Mouse (Mus musculus): ENCODE results near the gene Slc6a9. TPM values are rescaled to one million over a fixed set of nuclear protein-coding genes. Genes with fewer than 3 reads are reported as not detected.

Gene Slc6a9
- polyA plus RNA-seq, 2 experiments = 31.5 to 56.3 TPM

GRCm38 (mm10) chr4:117858794-117859193, 24.5 kb downstream of the Slc6a9 start:
- Histone ChIP-seq H3K9ac (replicated peaks) (no peak overlapping the region), H3K4me3 (ENCODE audit: insufficient read depth in 1 of 2, low read depth in 2 of 2, low read length in 2 of 2) (no peak overlapping the region), H3K36me3 (replicated peaks; ENCODE audit: control insufficient read depth, insufficient read depth, low read depth) (peaks cover 100% of the 10 kb centered on the region), H3K27me3 (ENCODE audit: control insufficient read depth, insufficient read depth, low read length) (no peaks in the 10 kb centered on the region), H3K4me2 (ENCODE audit: low read depth) (no peak overlapping the region), H3K9me3 (ENCODE audit: control insufficient read depth, low read length) (no peaks in the 10 kb centered on the region), H3K4me1 (replicated peaks; ENCODE audit: control insufficient read depth in 2 of 2, insufficient read depth in 2 of 2, low read length in 1 of 2) (no peaks in the 10 kb centered on the region), H3K27ac (no peak overlapping the region)
- ATAC-seq (ENCODE audit: insufficient read depth) = peak; percentile 56
- TF ChIP-seq CTCF (IDR thresholded peaks at IDR 0.05; ENCODE audit: low read depth) (peak; percentile 89), EP300 (IDR thresholded peaks at IDR 0.05; ENCODE audit: low read depth) (no peak)
- no peak for DNase-seq (ENCODE audit: low read depth in 3 of 3, low spot score in 3 of 3)
- WGBS (ENCODE audit: insufficient replicate concordance) = 78% methylated on average over 3 of the region's 3 CpGs

DNA sequence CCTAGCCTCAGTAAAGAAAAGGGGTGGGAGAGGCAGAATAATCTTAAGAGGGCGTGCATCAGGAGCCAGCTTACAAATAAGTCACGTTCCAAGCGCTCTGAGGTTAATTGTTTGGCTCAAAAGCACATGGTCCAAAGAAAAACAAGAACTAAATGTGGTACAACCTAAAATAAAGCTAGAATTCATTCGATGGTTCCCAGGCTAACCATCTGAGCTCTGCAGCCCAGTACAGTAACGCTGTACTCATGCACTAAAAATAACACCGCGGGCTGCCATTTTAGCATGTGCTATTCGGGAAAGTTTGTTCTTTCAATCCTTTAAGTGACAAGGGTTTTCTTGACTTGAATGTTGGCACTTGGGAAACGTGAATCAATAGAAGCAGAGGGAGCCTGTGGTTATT, 26.3 kb downstream of the Slc6a9 start:
- no peaks in the 10 kb centered on the region for H3K9me3 ChIP-seq (ENCODE audit: control insufficient read depth, low read length)
- ATAC-seq (ENCODE audit: insufficient read depth) = no peak
- no peak overlapping the region for H3K4me3 ChIP-seq (ENCODE audit: insufficient read depth in 1 of 2, low read depth in 2 of 2, low read length in 2 of 2)
- H3K36me3 ChIP-seq (replicated peaks; ENCODE audit: control insufficient read depth, insufficient read depth, low read depth) = peaks cover 100% of the 10 kb centered on the region
- no peaks in the 10 kb centered on the region for H3K4me1 ChIP-seq (replicated peaks; ENCODE audit: control insufficient read depth in 2 of 2, insufficient read depth in 2 of 2, low read length in 1 of 2)
- TF ChIP-seq EP300 (IDR thresholded peaks at IDR 0.05; ENCODE audit: low read depth) = no peak
- no peaks in the 10 kb centered on the region for H3K27me3 ChIP-seq (ENCODE audit: control insufficient read depth, insufficient read depth, low read length)
- H3K9ac ChIP-seq (replicated peaks) = no peak overlapping the region
- H3K4me2 ChIP-seq (ENCODE audit: low read depth) = no peak overlapping the region
- 85% methylated on average over 9 of the region's 9 CpGs for WGBS (ENCODE audit: insufficient replicate concordance)
- no peak overlapping the region for H3K27ac ChIP-seq
- DNase-seq (ENCODE audit: low read depth in 3 of 3, low spot score in 3 of 3) = no peak

- no peak overlapping the region for H3K4me3 ChIP-seq (ENCODE audit: insufficient read depth in 1 of 2, low read depth in 2 of 2, low read length in 2 of 2)
- no peak for DNase-seq (ENCODE audit: low read depth in 3 of 3, low spot score in 3 of 3)
- WGBS (ENCODE audit: insufficient replicate concordance) = 60% methylated on average over 4 of the region's 4 CpGs
- H3K9me3 ChIP-seq (ENCODE audit: control insufficient read depth, low read length) = no peaks in the 10 kb centered on the region
- H3K27me3 ChIP-seq (ENCODE audit: control insufficient read depth, insufficient read depth, low read length) = no peaks in the 10 kb centered on the region
- peaks cover 100% of the 10 kb centered on the region for H3K36me3 ChIP-seq (replicated peaks; ENCODE audit: control insufficient read depth, insufficient read depth, low read depth)
- peaks cover 0 to 3% of the 10 kb centered on the region in 2 experiments; a peak in 1 of 4 replicates for H3K4me1 ChIP-seq (replicated peaks; ENCODE audit: control insufficient read depth in 2 of 2, insufficient read depth in 2 of 2, low read length in 1 of 2)
- no peak overlapping the region for H3K4me2 ChIP-seq (ENCODE audit: low read depth)
- H3K27ac ChIP-seq = no peak overlapping the region
- TF ChIP-seq CTCF (IDR thresholded peaks at IDR 0.05; ENCODE audit: low read depth) = no peak
- TF ChIP-seq EP300 (IDR thresholded peaks at IDR 0.05; ENCODE audit: low read depth) = no peak
- no peak overlapping the region for H3K9ac ChIP-seq (replicated peaks)
- 0 out of 2 replicates have a peak, but pooled peaks have one; percentile 17 for ATAC-seq (ENCODE audit: insufficient read depth)
Observed at GRCm38 (mm10) chr4:117862823-117863222, 28.5 kb downstream of the Slc6a9 start.

DNA sequence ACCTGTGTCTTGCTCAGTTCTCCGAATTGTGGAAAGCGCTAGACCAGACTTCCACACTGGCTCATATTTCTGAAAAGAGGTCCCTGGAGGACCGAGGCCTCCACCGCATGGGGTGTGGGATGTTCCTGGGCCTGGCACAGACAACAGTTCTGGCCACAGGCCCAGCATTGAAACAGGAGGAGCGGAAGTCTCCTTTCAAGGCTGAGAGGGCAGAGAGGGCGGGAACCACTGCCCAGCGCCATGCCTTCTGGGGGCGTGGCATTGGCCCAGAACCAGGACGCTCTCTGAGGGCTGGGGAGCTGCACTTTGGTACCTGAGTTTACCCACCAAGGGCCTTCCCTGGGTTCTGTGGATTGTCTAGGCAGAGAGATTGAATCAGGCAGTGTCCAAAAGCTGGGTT, 31.8 kb downstream of the Slc6a9 start:
- no peak for DNase-seq (ENCODE audit: low read depth in 3 of 3, low spot score in 3 of 3)
- H3K9me3 ChIP-seq (ENCODE audit: control insufficient read depth, low read length) = no peaks in the 10 kb centered on the region
- WGBS (ENCODE audit: insufficient replicate concordance) = 83% methylated on average over 9 of the region's 9 CpGs
- H3K27me3 ChIP-seq (ENCODE audit: control insufficient read depth, insufficient read depth, low read length) = no peaks in the 10 kb centered on the region
- no peak overlapping the region for H3K4me3 ChIP-seq (ENCODE audit: insufficient read depth in 1 of 2, low read depth in 2 of 2, low read length in 2 of 2)
- H3K36me3 ChIP-seq (replicated peaks; ENCODE audit: control insufficient read depth, insufficient read depth, low read depth) = peaks cover 84% of the 10 kb centered on the region
- no peak overlapping the region for H3K4me2 ChIP-seq (ENCODE audit: low read depth)
- no peak overlapping the region for H3K9ac ChIP-seq (replicated peaks)
- peaks cover 0 to 8% of the 10 kb centered on the region in 2 experiments; a peak in 2 of 4 replicates for H3K4me1 ChIP-seq (replicated peaks; ENCODE audit: control insufficient read depth in 2 of 2, insufficient read depth in 2 of 2, low read length in 1 of 2)
- ATAC-seq (ENCODE audit: insufficient read depth) = no peak
- H3K27ac ChIP-seq = no peak overlapping the region
- TF ChIP-seq CTCF (IDR thresholded peaks at IDR 0.05; ENCODE audit: low read depth) (no peak), EP300 (IDR thresholded peaks at IDR 0.05; ENCODE audit: low read depth) (no peak)

- no peak for ATAC-seq (ENCODE audit: insufficient read depth)
- no peak overlapping the region for H3K4me3 ChIP-seq (ENCODE audit: insufficient read depth in 1 of 2, low read depth in 2 of 2, low read length in 2 of 2)
- peaks cover 74% of the 10 kb centered on the region for H3K36me3 ChIP-seq (replicated peaks; ENCODE audit: control insufficient read depth, insufficient read depth, low read depth)
- H3K9ac ChIP-seq (replicated peaks) = no peak overlapping the region; the same call in 1 of the 2 replicates
- H3K27ac ChIP-seq = no peak overlapping the region
- H3K4me2 ChIP-seq (ENCODE audit: low read depth) = no peak overlapping the region
- DNase-seq (ENCODE audit: low read depth in 3 of 3, low spot score in 3 of 3) = no peak
- no peak for TF ChIP-seq EP300 (IDR thresholded peaks at IDR 0.05; ENCODE audit: low read depth)
- no peak for TF ChIP-seq CTCF (IDR thresholded peaks at IDR 0.05; ENCODE audit: low read depth)
- H3K9me3 ChIP-seq (ENCODE audit: control insufficient read depth, low read length) = no peaks in the 10 kb centered on the region
- WGBS (ENCODE audit: insufficient replicate concordance) = 25% methylated on average over 6 of the region's 6 CpGs
- no peaks in the 10 kb centered on the region for H3K27me3 ChIP-seq (ENCODE audit: control insufficient read depth, insufficient read depth, low read length)
- H3K4me1 ChIP-seq (replicated peaks; ENCODE audit: control insufficient read depth in 2 of 2, insufficient read depth in 2 of 2, low read length in 1 of 2) = peaks cover 3 to 17% of the 10 kb centered on the region in 2 experiments
Observed at GRCm38 (mm10) chr4:117867000-117867399, 32.7 kb downstream of the Slc6a9 start.
